Mouse (Mus musculus) hematopoietic stem cell, adult 5-6 weeks (primary cell): ENCODE data around the gene Atxn10. TPM values are rescaled to one million over a fixed set of nuclear protein-coding genes. Genes with fewer than 3 reads are reported as not detected.

Experiments
- ATAC-seq, 2 experiments: fragments of 125-278 bp in 1 of 2; replicated peaks in 1 of 2; 2 replicates each; pipeline ENCODE4 v1.8.0; 2016 to 2017; ENCODE audit warnings: inconsistent platforms in 2 of 2, mild to moderate bottlenecking in 2 of 2, moderate number of reproducible peaks in 2 of 2, low read depth in 1 of 2, moderate TSS enrichment in 1 of 2; ENCODE audit not compliant: low FRiP score in 2 of 2, poor library complexity in 2 of 2, severe bottlenecking in 2 of 2, insufficient read depth in 1 of 2, low TSS enrichment in 1 of 2
- total RNA-seq: library from RNA; stranded (forward); fragments of 172-1452, 232-1000 nt; gene quantifications from 2 replicates; pipeline ENCODE4 v1.2.3, GENCODE M21; 2017

Atxn10 gene
- 77.9 and 96.6 TPM in 2 replicates for total RNA-seq

DNA sequence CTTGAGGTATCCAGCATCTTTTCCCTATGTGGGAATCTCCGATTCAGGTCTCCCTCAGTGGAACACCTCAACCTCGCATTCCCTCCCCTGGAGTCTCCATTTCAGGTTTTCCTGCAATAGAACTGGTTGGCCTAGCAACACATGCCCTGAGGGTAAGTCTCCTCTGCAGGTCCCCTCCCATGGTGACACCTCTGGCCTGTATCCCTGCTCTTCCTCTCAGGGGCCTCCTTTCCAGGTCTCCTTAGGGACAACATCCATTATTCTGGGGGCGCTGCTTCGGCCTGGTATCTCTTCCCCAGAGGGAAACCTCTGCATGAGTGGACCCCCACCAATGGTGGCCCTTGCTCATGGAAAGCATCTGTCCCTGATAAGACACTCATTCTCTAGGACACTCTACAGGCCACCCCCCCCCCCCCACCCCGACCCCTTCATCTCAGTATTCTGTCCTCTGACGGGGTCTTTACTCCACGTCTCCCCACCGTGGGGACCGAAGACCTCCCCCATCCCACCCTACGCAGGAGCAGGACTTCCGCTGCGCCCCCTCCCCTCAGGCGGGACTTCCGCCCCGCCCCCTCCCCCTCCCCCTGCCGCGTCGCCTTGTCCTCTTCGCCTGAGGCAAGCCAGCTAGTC, at the start of gene Atxn10:
Gene Atxn10 (plus strand): TSS at position 575 of the 630 bp plus-strand sequence.
- no peak for ATAC-seq

DNA sequence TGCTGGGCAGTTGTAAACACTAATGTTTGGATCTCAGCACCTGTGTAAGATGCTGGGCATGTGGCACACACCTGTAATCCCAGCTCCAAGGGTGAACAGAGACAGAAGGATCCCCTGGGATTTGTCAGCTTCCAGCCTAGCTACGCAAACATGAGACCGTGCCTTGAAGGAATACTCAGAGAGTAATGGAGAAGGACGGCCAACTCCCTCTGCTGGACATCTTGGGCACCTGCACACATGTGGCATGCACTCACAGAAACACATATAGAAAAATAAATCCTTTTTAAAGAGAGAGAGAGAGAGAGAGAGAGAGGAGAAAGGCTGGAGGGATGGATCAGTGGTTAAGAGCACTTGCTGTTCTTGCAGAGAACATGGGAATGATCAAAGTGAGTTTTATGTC, 41.4 kb upstream of the Atxn10 start:
- ATAC-seq = no peak

DNA sequence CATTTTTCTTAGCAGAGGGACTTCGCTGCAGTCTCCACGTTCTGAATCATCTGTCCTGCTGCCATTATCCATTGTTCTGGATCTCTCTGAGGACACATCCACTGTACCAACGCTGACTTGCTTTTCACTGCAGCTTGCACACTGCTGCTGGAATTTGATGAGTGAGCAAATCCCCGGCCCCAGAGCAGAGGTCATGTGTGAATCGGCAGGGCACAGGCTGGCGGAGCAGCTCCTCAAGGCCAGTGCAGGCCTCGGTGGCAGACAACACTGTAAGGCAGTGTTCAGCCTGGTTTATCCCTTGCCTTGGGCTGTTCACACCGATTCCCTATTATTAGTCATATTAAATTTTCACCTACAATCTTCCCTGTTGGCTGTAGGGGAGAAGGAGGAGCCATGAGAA, 40.5 kb upstream of the Atxn10 start:
- ATAC-seq = no peak

DNA sequence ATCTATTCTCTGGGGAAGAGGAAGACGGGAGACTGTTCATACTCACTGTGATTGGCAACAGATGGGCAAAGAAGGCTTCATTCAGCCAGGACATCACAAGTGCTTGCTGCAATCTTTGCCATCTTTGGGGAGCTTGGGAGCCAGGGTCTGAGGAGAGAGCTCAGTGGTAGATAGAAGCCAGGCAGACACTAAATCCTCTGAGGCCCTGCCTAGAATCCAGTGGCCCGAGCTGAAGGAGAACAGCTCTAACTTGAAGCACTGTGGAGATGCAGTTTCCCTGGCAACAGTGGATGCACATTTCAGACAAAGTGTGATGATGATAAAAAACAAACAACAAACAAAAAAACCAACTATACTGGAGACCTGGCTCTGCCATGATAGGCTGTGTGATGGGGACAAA, 40.1 kb upstream of the Atxn10 start:
- no peak for ATAC-seq

DNA sequence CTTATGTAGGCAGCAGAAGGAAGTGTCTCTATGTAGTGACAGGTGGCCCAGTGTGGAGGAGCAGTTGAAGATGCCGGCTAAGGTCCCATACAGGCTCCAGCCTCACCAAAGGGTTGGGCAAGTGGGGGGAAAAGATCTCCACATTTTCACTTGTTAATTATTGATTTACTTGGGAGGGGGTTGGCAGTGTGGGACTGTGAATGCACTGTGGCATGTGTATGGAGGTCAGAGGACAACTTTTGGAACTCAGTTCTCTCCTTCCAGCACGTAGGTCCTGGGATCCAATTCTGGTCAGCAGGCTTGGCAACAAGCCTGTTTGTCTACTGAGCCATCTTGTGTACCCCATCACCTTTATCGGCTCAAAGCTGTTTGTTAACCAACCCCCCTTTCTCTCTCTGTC, 39.5 kb upstream of the Atxn10 start:
- ATAC-seq = no peak

DNA sequence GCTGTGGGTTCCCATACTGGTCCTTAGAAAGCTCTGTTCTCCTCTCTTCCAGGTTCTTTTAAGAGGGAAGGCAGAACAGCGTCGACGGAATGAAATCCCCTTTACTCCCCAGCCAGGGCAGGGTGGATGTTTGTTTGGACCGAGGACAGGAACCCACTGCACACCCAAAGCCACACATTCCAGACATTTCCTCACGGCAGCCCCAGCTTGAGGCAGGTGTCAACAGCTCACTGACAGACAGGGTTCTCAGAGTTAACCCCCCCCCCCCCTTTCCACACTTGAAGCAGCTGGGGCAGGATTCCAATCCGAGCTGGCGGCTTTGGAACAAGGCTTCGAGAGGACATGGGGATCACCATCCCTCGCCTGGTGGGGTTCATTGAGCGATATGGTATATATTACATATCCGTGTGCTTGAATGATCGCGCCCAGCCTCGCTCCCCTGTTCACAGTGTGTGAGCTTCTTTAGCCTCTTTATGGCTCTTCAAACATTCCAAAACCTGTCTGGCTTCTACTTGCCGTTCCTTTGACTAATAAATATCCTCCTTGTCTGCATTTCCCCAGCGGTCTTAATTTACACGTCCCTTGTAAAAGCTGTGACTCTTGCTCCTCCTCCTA, 37.8 kb upstream of the Atxn10 start:
- ATAC-seq = no peak

DNA sequence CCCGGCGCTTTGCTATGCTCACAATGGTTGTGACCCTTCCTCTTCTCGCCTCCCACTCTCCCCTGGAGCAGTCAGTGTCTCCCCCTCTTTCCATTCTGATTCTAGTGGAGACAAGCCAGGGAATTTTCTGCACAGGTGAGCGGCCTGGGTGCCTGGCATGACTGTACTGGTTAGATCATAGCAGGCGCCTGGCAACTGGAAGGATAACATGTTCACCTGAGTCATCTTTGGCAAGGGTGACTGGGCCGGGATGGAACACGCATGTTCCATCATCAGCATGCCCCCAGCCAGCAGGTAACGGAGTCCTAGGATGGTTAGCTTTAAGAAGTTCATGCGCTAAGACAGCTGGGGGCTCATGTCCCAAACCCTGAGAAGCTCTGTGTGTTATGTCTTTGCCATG, 37.1 kb upstream of the Atxn10 start:
- no peak for ATAC-seq

DNA sequence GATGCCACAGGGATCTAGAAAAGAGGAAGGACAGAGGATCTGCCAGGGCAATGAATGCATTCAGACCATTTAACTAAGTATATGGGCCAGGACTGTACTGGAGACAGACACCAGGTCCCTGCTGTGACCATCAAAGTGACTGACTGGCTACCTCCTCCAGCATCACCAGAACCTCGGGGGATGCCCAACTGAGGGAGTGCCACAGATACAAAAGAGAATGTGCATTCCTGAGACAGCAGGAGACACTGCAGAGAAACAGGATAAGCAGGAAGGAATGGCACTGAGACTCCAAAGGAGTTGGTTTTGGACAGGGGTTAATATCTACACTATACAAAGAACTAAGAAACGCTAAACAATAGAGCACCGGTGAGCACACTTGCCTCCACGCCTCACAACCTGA, 32.8 kb upstream of the Atxn10 start:
- ATAC-seq = no peak

DNA sequence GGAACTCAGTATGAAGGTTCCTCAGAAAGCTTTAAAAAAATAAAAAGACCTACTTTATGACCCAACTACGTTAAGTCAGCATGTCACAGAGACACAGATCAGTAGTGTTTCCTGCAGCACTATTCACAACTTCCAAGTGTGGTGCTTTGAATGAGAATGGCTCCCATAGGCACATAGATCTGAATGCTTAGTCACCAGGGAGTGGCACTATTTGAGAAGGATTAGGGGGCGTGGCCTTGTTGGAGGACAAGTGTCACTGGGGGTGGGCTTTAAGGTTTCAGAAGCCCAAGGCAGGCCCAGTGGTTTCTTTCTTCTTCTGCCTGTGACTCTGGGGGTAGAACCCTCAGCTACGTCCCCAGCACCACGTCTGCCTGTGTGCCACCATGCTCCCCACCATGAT, 32.1 kb upstream of the Atxn10 start:
- ATAC-seq = no peak

DNA sequence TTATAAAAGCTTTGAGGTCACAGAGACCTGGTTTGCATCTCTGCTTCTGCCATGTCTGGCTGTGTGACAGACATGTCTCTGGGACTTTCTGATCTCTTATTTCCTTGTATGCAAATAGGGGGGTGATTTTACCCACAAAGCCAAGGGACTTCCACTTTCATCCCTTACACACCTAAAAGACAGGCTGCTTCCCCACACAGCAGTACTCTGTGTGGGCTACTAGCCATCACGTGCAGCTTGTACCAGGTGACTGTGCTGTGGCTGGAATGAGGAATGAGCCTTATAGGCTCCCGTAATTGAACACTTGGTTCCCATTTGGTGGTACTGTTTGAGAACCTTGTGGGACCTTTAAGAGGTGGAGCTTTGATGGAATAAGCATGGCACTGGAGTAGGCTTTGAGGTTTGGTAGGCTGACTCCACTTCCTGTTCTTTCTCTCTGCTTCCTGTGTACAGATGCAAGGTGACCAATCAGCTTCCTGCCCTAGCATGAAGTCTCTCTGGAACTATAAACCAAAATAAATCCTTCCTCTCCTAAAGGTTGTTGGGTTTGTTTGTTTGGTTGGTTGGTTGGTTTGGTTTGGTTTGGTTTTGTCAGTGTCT, 28.9 kb upstream of the Atxn10 start:
- no peak for ATAC-seq

DNA sequence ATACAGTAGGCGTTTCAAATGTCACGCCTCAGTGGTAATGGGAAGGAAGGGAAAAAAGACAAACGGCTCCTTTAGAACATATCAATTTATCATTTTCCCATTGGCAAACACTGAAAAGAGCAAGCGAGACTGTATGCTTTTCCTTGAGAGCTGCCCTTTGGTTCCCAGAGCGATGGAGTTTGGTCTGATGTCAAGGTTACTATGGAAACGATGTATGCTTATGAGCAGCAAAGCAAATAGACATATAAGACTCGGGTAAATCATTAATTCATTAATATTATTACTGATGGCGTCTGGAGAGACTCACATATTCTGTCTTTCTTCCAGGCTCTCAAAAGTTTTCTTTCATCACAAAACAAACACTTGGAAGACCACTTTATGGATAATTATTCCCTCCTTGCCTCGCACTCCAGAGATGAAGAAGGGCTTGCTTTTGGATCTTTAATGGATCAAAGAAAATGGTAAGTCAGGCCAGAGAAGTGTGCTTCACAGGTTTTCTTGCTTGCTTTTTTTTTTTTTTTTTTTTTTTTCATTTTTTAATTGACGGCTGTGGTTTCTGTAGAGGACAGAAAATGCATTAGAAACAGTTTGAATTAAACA, 24.9 kb upstream of the Atxn10 start:
- 0 out of 4 replicates have a peak, but pooled peaks of 1 of the 2 experiments have one; percentile 5 for ATAC-seq

DNA sequence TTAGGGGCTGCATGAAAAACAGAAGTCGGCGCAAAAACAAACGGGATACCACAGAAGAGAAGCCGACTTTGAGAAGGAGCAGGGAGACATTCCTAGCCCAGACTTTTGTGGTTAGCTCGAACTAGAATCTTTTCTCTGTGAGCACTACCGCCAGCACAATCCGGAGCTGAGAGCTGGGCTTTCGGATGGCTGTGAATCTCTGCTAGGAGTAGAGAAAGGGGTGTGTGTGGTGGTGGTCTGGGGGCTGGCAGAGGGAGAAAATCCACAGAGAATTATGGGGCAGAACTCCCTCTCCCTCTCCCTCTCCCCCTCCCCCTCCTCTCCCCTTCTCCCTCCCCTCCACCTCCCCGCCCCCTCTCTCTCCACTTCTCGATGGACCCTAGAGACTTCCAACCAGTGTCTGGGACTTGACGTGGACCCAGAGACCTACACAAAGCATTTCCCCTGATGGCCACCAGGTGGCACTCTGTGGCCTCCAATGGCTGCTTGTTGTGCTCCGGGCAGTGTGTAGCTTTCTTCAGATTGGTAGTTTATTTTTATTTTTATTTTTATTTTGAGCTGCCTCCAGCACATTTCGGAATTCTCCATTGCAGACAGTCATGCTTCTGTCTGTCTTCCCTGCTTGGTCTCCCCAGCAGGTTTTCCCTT, 20.5 kb upstream of the Atxn10 start:
- ATAC-seq = peak; percentile 50 to 58; a peak in 3 of 4 replicates

DNA sequence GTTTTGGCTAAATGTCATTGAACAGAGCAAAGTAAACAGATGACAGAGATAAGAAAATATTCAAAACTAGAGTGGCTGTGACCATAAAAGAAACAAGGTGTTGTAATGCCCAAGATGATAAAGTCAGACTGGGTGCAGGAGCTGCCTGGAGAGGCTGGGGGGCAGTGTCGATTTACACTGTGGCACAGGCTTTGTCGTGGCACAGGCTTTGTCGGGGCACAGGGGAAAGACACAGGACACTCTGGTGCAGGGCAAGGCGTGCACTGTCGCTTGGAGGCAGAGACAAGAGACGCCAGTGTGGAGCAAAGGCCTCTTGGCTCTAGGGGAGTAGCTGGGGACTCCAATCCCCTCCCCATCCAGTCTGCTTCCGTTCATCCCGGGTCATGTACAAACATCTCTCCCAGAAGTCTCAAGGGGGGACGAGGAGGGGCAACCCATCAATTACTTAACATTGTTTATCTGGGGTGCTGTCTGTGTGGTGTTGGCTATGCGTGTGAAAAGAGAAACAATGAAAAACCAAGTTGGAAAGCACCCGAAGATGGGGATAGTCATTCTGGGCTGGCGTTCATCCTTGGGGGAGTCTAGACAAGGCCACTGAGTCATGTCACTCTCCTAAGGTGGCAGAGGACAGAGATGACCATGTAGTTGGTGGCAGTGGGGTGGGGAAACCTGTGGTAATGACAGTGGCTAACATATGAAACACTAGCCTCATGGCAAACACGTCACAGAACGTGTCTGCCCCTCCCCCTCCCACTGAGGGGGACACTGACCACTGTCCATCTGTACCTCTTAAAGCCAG, 19.5 kb upstream of the Atxn10 start:
- no peak for ATAC-seq

DNA sequence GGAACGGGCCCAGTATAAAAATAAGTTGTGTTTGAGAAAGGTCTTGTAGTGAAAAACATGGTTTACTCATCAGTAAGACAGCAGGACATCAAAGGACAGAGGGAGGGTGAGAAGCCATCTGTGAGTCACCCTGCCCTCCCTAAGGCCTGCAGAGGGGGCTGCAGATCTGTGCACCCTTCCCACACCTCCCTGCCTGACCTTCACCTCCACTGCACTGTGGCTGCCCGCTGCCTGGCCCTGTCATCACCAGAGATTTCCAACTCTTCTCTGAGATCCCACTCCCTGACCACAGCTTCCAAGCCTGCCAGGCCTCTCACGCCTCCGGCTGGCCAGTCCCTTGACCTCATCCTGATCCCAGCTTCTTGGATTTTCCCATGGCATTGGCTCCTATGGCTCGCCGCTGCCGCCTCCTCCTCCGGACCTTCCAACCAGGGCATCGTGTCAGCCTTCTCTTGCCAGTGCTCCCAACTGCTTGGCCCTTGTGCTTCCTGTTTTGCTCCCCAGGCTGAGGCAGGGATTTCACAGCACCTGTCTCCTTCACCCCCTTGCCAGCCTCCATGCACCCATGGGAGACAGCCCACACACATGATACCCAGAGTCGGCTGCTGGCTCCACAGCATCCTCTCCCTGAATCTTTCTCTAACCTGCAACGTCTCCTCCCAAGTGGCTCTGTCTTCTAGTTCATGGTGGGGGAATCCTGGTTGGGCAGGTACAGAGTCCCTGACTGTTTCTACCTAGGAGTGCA, 15.9 kb upstream of the Atxn10 start:
- ATAC-seq = no peak

DNA sequence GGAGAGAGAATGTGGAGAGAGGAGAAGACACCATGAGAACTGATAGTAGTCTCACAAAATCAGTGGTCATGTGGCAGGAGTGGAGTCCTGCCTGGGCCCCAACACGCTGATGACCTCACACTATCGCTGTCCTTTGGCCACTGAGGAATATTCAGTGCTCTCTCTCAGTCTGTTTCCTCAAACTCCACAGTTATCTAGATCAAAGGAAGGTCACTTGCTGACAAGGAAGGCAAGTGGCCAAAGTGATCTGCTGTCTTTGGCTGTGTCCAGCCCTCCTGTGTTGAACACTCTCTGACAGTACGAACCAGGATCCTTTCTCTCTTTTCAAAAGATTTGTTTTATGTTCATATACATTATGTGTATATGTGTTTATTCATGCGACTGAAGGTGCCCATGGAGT, 12.8 kb upstream of the Atxn10 start:
- ATAC-seq = no peak

DNA sequence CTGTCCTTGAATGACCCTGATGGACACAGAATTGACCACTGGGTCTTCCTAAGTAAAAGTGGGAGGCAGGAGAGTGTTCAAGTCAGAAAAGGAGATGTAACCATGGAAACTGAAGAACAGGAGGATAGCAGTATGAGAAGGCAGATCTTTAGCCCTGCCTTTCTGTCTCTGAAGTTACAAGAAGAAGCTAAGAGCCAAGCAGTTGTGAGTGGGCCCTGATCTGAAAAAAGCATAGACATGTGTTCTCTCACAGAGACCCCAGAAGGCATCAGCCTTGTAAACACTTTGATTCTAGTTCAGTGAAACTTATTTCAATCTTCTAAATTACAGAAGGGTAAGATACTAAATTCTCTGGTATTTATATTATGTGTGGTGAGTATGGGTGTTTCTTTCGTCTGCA, 11.6 kb upstream of the Atxn10 start:
- no peak for ATAC-seq

DNA sequence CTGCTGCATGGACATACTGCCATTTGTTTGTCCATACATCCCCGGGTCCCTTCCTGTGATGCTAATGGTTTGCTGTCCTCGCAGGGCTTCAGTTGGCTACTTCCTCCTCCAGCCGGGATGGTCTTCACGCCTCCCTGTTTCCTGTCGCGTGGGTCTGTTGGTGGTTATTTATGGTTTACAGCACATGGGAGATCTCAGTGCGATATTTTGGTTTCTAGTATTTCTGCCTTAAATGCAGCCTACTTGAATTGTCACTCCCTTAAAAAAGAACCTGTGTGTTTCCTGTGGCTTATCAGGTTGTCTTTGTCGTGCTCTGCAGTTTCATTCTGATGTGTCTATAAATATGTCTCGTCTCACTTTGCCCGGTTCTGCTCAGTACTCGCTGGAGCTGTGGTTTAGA, 8.2 kb upstream of the Atxn10 start:
- ATAC-seq = peak; percentile 22 to 33; a peak in 1 of 4 replicates
